Mouse (Mus musculus) kidney, postnatal 36 days (tissue): ENCODE data around the gene Lhx5.

Experiments
- DNase-seq, 2 experiments: peaks; one replicate each; pipeline ENCODE4 v3.0.0; 2021 to 2022; ENCODE audit warnings: mixed read lengths in 2 of 2

Gene Lhx5

DNA sequence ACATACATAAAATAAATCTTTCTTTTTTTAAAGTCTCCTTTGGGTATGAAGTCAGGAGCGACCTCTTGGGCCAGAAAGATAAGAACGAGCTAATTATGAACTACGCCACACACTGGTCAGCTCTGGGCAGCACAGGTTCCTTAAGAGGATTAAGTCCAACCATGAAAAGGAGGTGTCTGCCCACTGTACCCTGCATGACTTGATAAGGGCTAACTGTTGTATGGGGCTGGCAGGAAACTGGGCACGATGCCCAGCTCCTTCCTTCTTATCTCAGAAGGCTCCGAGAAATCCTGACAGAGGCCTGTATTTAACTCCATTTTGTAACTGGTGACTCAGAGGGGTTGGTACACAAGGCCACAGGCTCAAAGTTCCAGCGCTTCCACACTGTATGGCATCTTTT is 34.4 kb downstream of the Lhx5 start:
- no peak for DNase-seq

GRCm38 (mm10) chr5:120467026-120467425 is 35.5 kb downstream of the Lhx5 start:
- DNase-seq: peak; percentile 66 to 76

- peak in 1 of 2 experiments; percentile 28 for DNase-seq
Measured at GRCm38 (mm10) chr5:120468336-120468735, 36.8 kb downstream of the Lhx5 start.

- no peak for DNase-seq
Measured at GRCm38 (mm10) chr5:120468830-120469229, 37.3 kb downstream of the Lhx5 start.

GRCm38 (mm10) chr5:120471538-120471937 is 40.0 kb downstream of the Lhx5 start:
- peak; percentile 28 to 70 for DNase-seq

- DNase-seq: no peak
Measured at GRCm38 (mm10) chr5:120472770-120473169, 41.3 kb downstream of the Lhx5 start, which contains the start of gene Sdsl. Gene Sdsl (minus strand): TSS chr5:120472810.

- DNase-seq: no peak
Measured at GRCm38 (mm10) chr5:120473361-120473760, 41.9 kb downstream of the Lhx5 start.

GRCm38 (mm10) chr5:120475861-120476260 is 44.4 kb downstream of the Lhx5 start:
- DNase-seq: no peak

GRCm38 (mm10) chr5:120476296-120476695 is 44.8 kb downstream of the Lhx5 start, which contains the start of gene Sds:
Gene Sds (plus strand): TSS chr5:120476526.
- no peak for DNase-seq

DNA sequence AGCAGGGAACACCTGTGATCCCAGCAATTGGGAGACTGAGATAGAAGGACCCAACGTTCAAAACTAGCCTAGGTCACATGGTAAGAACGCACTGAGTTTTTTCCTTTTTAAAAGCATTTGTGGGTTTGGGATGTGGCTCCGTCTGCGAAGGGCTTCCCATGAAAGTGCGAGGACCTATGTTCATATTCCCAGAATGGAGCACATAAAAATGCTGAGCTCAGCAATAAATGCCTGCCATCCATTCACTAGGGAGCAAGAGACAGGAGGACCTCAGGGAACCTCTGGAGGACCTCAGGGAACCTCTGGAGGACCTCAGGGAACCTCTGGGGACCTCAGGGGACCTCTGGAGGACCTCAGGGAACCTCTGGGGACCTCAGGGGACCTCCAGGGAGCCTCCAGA is 46.5 kb downstream of the Lhx5 start:
- no peak for DNase-seq

DNA sequence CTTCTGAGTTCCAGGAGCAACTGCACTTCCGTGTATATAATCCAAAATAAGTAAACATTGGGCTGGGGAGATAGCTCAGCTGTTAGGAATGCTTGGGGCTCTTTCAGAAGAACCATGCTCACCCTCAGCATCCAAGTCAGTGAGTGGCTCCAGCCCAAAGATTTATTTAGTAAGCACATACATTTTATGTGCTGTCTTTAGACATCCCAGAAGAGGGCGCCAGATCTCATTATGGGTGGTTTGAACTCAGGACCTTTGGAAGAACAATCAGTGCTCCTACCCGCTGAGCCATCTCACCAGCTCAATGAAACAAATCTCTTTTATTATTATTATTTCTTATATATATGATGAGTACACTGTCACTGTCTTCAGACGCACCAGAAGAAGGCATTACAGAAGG is 48.0 kb downstream of the Lhx5 start:
- DNase-seq: peak in 1 of 2 experiments; percentile 17

GRCm38 (mm10) chr5:120481205-120481604 is 49.7 kb downstream of the Lhx5 start:
- DNase-seq: no peak

GRCm38 (mm10) chr5:120483399-120483798 is 51.9 kb downstream of the Lhx5 start:
- no peak for DNase-seq

DNA sequence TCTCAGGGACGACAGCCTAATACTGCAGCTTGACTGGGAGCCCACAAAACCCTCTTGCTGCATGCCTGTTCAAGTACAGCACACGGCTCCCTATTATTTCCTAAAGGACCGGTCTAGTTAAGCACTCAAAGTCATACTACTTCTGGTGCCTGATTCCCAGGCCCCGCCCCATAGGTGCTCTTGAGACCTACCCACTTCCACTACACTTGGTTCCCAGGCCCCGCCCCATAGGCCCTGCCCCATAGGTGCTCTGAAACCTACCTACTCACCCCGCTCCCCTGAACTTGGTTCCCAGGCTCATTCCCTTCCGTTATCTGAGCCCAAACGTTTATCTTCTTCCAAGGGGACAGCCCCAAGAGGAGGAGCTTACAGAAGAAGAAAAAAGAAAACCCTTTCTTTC is 56.3 kb downstream of the Lhx5 start:
- no peak for DNase-seq

GRCm38 (mm10) chr5:120490679-120491192 is 59.2 kb downstream of the Lhx5 start:
- peak; percentile 83 for DNase-seq
